Mouse (Mus musculus) hematopoietic stem cell, adult 5-6 weeks (primary cell): ENCODE data around the gene Vash1. TPM values are rescaled to one million over a fixed set of nuclear protein-coding genes. Genes with fewer than 3 reads are reported as not detected.

ENCODE experiments used
- ATAC-seq, 2 experiments: fragments of 125-278 bp in 1 of 2; replicated peaks in 1 of 2; 2 replicates each; pipeline ENCODE4 v1.8.0; 2016 to 2017; ENCODE audit warnings: inconsistent platforms in 2 of 2, mild to moderate bottlenecking in 2 of 2, moderate number of reproducible peaks in 2 of 2, low read depth in 1 of 2, moderate TSS enrichment in 1 of 2; ENCODE audit not compliant: low FRiP score in 2 of 2, poor library complexity in 2 of 2, severe bottlenecking in 2 of 2, insufficient read depth in 1 of 2, low TSS enrichment in 1 of 2
- total RNA-seq: library from RNA; stranded (forward); fragments of 172-1452, 232-1000 nt; gene quantifications from 2 replicates; pipeline ENCODE4 v1.2.3, GENCODE M21; 2017

The Vash1 gene
- total RNA-seq, 1 experiment from 2014 or later: 2.8 TPM

- ATAC-seq: no peak
Observed at GRCm38 (mm10) chr12:86699965-86700926, 21.7 kb downstream of the Vash1 start.

GRCm38 (mm10) chr12:86700927-86701310 is 22.4 kb downstream of the Vash1 start:
- no peak for ATAC-seq

DNA sequence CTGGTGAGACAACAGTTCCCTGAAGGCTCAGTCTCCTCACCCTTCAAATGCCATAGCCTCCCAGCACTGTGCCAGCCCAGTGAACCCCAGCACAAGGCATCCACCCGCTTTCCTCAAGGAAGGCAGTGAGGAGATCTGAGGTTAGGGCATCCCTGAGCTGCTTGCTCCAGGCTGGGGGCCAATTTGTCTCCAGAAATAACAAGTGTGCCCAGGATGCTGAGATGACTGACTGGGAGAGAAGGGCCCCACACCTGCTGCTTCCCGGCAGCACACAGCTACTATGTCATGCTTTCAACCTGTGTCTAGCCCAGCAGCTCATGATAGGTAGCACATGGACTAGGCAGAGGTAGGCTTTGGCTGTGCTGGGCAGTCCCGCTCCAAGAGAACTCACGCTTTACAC is 23.0 kb downstream of the Vash1 start:
- ATAC-seq: no peak

- no peak for ATAC-seq
Observed at GRCm38 (mm10) chr12:86702690-86703089, 24.2 kb downstream of the Vash1 start.

- no peak for ATAC-seq
Observed at GRCm38 (mm10) chr12:86705843-86706242, 27.3 kb downstream of the Vash1 start.

DNA sequence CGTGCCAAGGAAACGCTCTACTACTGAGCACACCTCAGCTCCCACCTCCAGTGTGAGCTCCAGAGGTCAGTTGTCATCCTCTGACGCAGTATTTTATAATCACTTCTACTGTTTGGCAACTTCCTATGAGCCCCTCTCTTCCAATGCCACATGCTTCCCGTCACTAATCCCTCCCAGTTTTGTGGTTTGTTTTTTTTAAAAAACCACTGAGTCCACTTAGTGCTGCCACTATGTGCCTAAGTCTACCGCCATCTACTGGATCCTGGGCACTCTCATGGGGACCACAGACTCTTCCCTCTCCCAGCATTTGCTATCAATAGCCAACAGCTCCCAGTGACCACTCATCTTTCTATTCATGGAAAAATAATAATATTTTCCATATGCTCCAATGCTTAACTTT is 35.5 kb downstream of the Vash1 start:
- peak; percentile 93 to 96 for ATAC-seq

DNA sequence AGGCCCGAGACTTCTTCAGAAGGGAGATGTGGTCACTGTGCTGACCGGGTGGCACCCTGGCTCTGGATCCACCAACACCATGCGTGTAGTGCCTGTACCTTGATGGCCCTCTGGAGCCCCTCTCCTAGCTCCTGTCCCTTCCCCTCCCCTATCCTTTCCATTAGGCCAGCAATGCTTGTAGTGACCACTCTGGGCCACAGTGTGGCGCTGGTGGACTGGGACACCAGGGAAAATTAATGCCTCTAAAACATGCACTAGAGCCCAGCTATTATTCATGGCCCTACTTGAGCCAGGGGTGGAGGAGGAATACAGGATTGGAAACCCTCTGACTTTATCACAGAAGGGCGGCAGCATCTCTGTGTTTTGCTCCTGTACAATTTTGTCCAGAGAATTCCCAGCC is 36.9 kb downstream of the Vash1 start:
- ATAC-seq: no peak

- no peak for ATAC-seq
Observed at GRCm38 (mm10) chr12:86716962-86717361, 38.5 kb downstream of the Vash1 start.

- no peak for ATAC-seq
Observed at GRCm38 (mm10) chr12:86719961-86720639, 41.6 kb downstream of the Vash1 start.

- ATAC-seq: no peak
Observed at GRCm38 (mm10) chr12:86721453-86721852, 43.0 kb downstream of the Vash1 start.

GRCm38 (mm10) chr12:86724300-86724699 is 45.8 kb downstream of the Vash1 start:
- no peak for ATAC-seq

DNA sequence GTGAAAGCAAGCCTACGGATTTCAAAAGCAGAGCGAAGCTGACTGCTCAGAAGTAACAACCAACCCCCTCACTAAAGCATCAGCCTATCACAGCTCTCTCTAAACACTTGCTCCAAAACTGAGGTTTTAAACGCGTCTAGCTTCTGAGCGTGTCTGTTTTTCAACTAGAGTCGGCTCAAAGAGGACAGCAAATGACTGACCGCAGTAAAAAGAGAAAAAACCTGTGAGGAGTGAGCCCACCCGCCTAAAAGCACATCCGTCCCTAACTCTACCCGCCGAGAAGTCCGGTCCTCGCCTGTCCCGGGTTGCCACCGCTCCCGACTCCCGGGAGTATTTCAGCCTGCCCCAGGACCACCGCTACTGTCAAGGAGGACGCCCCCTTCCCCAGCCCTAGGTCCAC is 47.2 kb downstream of the Vash1 start:
- ATAC-seq: peak in 1 of 2 experiments; percentile 43; a peak in 1 of 4 replicates

DNA sequence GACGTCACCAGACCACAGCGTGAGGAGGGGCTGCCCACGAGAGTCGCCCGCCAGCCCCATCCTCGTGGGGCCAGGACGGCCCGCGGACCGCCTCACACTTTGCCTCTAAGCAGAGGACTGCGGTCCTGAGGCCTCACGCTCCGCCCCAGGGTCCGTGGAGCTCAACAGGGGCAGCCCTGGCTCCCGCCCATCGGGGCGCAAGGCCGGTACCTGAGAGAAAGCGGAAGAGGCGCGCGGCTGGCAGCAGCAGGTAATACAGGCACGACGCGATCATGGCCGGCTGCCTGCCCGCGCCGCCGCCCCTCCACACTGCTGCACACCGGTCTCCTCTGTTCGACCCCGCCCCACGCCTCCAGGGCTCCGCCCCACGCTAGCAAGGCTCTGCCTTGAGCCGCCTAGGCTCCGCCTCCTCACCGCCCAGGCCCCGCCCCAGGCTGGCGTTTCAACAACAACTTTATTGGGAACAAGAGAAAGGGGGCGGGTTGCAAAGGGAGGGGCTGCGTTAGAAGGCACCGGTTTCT is 47.7 kb downstream of the Vash1 start, which contains the start of gene Angel1:
Gene Angel1 (minus strand): TSS at position 341 of the 521 bp plus-strand sequence.
- ATAC-seq: peak; percentile 97 to 99

DNA sequence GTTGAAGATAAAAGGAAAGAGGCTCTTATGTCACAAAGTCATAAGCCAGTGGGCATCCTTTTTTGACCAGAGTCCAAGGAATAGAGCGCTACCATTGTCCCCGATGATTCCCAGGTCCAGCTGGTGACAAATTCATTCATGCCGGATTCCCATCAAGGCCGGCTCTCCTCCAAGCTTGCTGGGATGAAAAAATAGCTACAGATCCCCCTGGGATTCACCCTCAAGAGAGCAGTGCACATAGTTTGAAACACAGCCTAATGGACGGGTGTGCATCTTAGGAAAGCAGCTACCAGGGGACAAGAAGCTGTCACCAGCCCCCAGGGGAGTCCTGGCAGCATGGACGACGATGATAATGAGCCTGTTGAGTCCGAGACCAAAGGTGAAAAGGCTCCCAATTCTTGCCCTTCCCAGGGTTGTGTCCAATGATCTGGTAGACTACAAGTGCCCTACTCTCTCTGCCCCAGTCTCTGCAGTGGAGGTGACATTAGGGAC is 55.9 kb downstream of the Vash1 start, which contains the start of gene Lrrc74a:
Gene Lrrc74a (plus strand): TSS at position 51 of the 492 bp plus-strand sequence.
- no peak for ATAC-seq
